Mouse (Mus musculus) adrenal gland, adult (tissue): ENCODE data around the gene Arhgef28.
"Not testable (repeated sequence)": the region's sequence is repeated elsewhere in the genome, so short reads cannot be mapped to it uniquely, and the experiment has no call there.

Experiments
- DNase-seq, 2 experiments: peaks; one replicate each; pipeline ENCODE4 v3.0.0; 2022 to 2023; ENCODE audit warnings: low spot score in 1 of 2; ENCODE audit not compliant: inconsistent age in 2 of 2

The Arhgef28 gene

GRCm38 (mm10) chr13:98077216-98077615 lies 129.0 kb downstream of the Arhgef28 start:
- no peak for DNase-seq

GRCm38 (mm10) chr13:98074871-98075270 lies 131.4 kb downstream of the Arhgef28 start:
- DNase-seq = peak in 1 of 2 experiments; percentile 64

- no peak for DNase-seq
Measured at GRCm38 (mm10) chr13:98073190-98073589, 133.0 kb downstream of the Arhgef28 start.

GRCm38 (mm10) chr13:98070458-98070857 lies 135.8 kb downstream of the Arhgef28 start:
- no peak for DNase-seq

- peak in 1 of 2 experiments; percentile 32 for DNase-seq
Measured at GRCm38 (mm10) chr13:98069646-98070045, 136.6 kb downstream of the Arhgef28 start.

GRCm38 (mm10) chr13:98062843-98063242 lies 143.4 kb downstream of the Arhgef28 start:
- DNase-seq = no peak

- not testable (repeated sequence) for DNase-seq
Measured at GRCm38 (mm10) chr13:98060121-98060520, 146.1 kb downstream of the Arhgef28 start.

GRCm38 (mm10) chr13:98055194-98055593 lies 151.0 kb downstream of the Arhgef28 start:
- DNase-seq = no peak

- peak; percentile 36 to 79 for DNase-seq
Measured at GRCm38 (mm10) chr13:98040628-98041150, 165.6 kb downstream of the Arhgef28 start.

- DNase-seq = no peak
Measured at GRCm38 (mm10) chr13:98038731-98039130, 167.5 kb downstream of the Arhgef28 start.

GRCm38 (mm10) chr13:98037693-98038092 lies 168.5 kb downstream of the Arhgef28 start:
- no peak for DNase-seq

GRCm38 (mm10) chr13:98031642-98031960 lies 174.6 kb downstream of the Arhgef28 start:
- no peak for DNase-seq

GRCm38 (mm10) chr13:98030959-98031641 lies 175.1 kb downstream of the Arhgef28 start:
- DNase-seq = peak; percentile 79 to 96

GRCm38 (mm10) chr13:98030041-98030440 lies 176.2 kb downstream of the Arhgef28 start:
- DNase-seq = peak in 1 of 2 experiments; percentile 30

- DNase-seq = no peak
Measured at GRCm38 (mm10) chr13:98028711-98029250, 177.5 kb downstream of the Arhgef28 start.

- peak; percentile 72 to 90 for DNase-seq
Measured at GRCm38 (mm10) chr13:98027641-98028204, 178.5 kb downstream of the Arhgef28 start.

- DNase-seq = no peak
Measured at GRCm38 (mm10) chr13:98027122-98027521, 179.1 kb downstream of the Arhgef28 start.

GRCm38 (mm10) chr13:98025706-98026504 lies 180.3 kb downstream of the Arhgef28 start:
- DNase-seq = peak in 1 of 2 experiments; percentile 29

GRCm38 (mm10) chr13:98025162-98025561 lies 181.1 kb downstream of the Arhgef28 start:
- peak in 1 of 2 experiments; percentile 55 for DNase-seq

GRCm38 (mm10) chr13:98024680-98025079 lies 181.6 kb downstream of the Arhgef28 start:
- no peak for DNase-seq

GRCm38 (mm10) chr13:98021906-98022305 lies 184.3 kb downstream of the Arhgef28 start:
- DNase-seq = no peak
